Mouse (Mus musculus): ENCODE data around the gene Klf2. TPM values are rescaled to one million over a fixed set of nuclear protein-coding genes. Genes with fewer than 3 reads are reported as not detected.

The Klf2 gene
- polyA plus RNA-seq, 1 experiment from 2014 or later = 3.6 TPM

DNA sequence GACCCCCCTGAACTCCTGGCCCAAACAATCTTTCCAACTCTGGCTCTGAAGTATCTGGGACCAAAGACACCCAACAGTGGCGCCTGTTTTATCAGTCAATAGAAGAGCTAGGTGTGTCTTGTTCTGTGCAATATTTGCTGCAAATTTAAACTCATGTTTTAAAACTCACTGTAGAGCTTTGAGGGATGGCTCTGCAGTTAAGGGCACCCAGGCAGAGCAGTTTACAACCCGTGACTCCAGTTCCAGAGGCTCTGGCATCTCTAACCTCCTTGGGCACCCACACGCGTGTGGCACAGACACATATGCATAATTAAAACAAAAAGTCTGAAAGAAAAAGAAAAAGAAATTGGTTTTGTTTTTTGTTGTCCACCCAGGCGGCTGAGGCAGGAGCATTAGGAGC is 17.3 kb upstream of the Klf2 start:
- Histone ChIP-seq H3K27ac (ENCODE audit: low read length) (no peak overlapping the region), H3K9me3 (ENCODE audit: control insufficient read depth, low read length) (no peaks in the 10 kb centered on the region), H3K4me3 (ENCODE audit: low read length) (no peak overlapping the region), H3K4me1 (ENCODE audit: control insufficient read depth, insufficient read depth, low read length) (no peaks in the 10 kb centered on the region), H3K36me3 (ENCODE audit: control insufficient read depth, insufficient read depth, low read length) (no peaks in the 10 kb centered on the region), H3K4me2 (ENCODE audit: low read depth, low read length) (no peak overlapping the region), H3K27me3 (replicated peaks; ENCODE audit: control insufficient read depth, insufficient read depth, low read length) (no peaks in the 10 kb centered on the region), H3K9ac (ENCODE audit: low read depth, low read length) (no peak overlapping the region)
- WGBS = 79% methylated on average over 5 of the region's 5 CpGs
- ATAC-seq = no peak

DNA sequence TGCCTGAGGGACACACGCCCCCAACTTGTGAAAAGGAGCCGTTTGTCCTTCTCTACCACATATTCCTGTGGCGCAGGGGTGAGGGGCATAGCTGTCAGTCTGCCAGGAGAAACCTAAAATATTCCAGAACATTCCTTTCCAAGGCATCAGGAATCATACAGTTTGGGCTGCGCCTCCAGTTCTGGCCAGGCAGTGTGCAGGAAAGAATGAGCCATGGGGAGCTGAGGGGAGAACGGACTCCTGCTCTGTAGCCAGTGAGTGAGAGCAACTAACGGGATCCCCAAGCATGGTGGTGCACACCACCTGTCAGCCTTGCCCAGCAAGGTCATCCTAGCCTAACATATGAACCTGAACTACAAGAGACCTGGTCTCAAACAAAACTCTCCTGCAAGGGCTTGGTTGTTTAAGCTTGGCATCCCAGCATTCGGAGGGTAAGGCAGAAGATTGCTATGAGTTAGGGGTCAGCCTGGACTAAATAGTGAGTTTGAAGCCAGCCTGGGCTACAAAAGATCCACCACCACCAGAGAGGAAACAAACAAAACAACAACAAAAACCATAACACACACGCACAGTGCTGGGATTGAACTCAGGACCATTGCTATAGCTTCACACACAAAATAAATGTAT is 15.7 kb upstream of the Klf2 start:
- no peak overlapping the region for H3K4me2 ChIP-seq (ENCODE audit: low read depth, low read length)
- no peaks in the 10 kb centered on the region for H3K36me3 ChIP-seq (ENCODE audit: control insufficient read depth, insufficient read depth, low read length)
- H3K27ac ChIP-seq (ENCODE audit: low read length) = 0 out of 2 replicates have a peak overlapping the region, but pooled peaks have one; percentile 28
- H3K9ac ChIP-seq (ENCODE audit: low read depth, low read length) = no peak overlapping the region
- no peak for ATAC-seq
- H3K9me3 ChIP-seq (ENCODE audit: control insufficient read depth, low read length) = no peaks in the 10 kb centered on the region
- H3K4me1 ChIP-seq (ENCODE audit: control insufficient read depth, insufficient read depth, low read length) = peaks cover 1% of the 10 kb centered on the region; the same call in 1 of the 2 replicates
- no peaks in the 10 kb centered on the region for H3K27me3 ChIP-seq (replicated peaks; ENCODE audit: control insufficient read depth, insufficient read depth, low read length)
- no peak overlapping the region for H3K4me3 ChIP-seq (ENCODE audit: low read length)
- 61% methylated on average over 8 of the region's 8 CpGs for WGBS

- no peak overlapping the region for H3K9ac ChIP-seq (ENCODE audit: low read depth, low read length)
- no peaks in the 10 kb centered on the region for H3K36me3 ChIP-seq (ENCODE audit: control insufficient read depth, insufficient read depth, low read length)
- H3K27me3 ChIP-seq (replicated peaks; ENCODE audit: control insufficient read depth, insufficient read depth, low read length) = no peaks in the 10 kb centered on the region
- ATAC-seq = no peak
- H3K4me1 ChIP-seq (ENCODE audit: control insufficient read depth, insufficient read depth, low read length) = peaks cover 3% of the 10 kb centered on the region; the same call in 1 of the 2 replicates
- no peaks in the 10 kb centered on the region for H3K9me3 ChIP-seq (ENCODE audit: control insufficient read depth, low read length)
- WGBS = 53% methylated on average over 8 of the region's 8 CpGs
- peak overlapping the region; percentile 16; the same call in 1 of the 2 replicates for H3K4me2 ChIP-seq (ENCODE audit: low read depth, low read length)
- H3K27ac ChIP-seq (ENCODE audit: low read length) = no peak overlapping the region
- no peak overlapping the region for H3K4me3 ChIP-seq (ENCODE audit: low read length)
These were observed 15.2 kb upstream of the Klf2 start for GRCm38 (mm10) chr8:72303633-72304032.

GRCm38 (mm10) chr8:72305210-72305905 is 13.5 kb upstream of the Klf2 start, which contains the start of gene Gm10282:
Gene Gm10282, minus strand, starts transcription at chr8:72305260.
- Histone ChIP-seq H3K4me2 (ENCODE audit: low read depth, low read length) (no peak within 1 kb of the TSS), H3K4me3 (ENCODE audit: low read length) (no peak within 1 kb of the TSS), H3K27me3 (replicated peaks; ENCODE audit: control insufficient read depth, insufficient read depth, low read length) (no peaks in the 10 kb centered on the region), H3K27ac (ENCODE audit: low read length) (no peak within 1 kb of the TSS), H3K9ac (ENCODE audit: low read depth, low read length) (no peak within 1 kb of the TSS), H3K36me3 (ENCODE audit: control insufficient read depth, insufficient read depth, low read length) (no peaks in the 10 kb centered on the region), H3K4me1 (ENCODE audit: control insufficient read depth, insufficient read depth, low read length) (peaks cover 3% of the 10 kb centered on the region; the same call in 1 of the 2 replicates), H3K9me3 (ENCODE audit: control insufficient read depth, low read length) (no peaks in the 10 kb centered on the region)
- no peak for ATAC-seq
- WGBS = 73% methylated on average over 14 of the region's 16 CpGs

DNA sequence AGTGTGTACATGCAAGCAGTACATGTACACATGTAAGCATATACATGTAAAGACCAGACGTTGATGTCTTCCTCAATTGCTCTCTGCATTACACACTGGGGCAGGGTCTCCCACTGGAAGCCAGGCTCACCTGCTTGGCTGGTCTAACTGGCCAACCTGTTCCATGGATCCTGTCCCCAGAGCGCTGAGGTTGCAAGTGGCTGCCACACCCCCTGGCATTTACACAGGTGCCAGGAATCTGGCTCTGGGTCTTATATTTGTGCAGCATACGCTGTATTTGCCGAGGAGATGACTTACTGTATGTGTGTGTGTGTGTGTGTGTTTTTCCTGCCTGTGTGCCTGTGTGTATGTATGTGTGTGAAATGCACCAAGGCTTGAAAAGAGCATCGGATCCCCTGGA is 11.9 kb upstream of the Klf2 start:
- Histone ChIP-seq H3K27me3 (replicated peaks; ENCODE audit: control insufficient read depth, insufficient read depth, low read length) (no peaks in the 10 kb centered on the region), H3K36me3 (ENCODE audit: control insufficient read depth, insufficient read depth, low read length) (no peaks in the 10 kb centered on the region), H3K27ac (ENCODE audit: low read length) (no peak overlapping the region), H3K4me2 (ENCODE audit: low read depth, low read length) (no peak overlapping the region), H3K9ac (ENCODE audit: low read depth, low read length) (no peak overlapping the region), H3K4me3 (ENCODE audit: low read length) (no peak overlapping the region), H3K9me3 (ENCODE audit: control insufficient read depth, low read length) (no peaks in the 10 kb centered on the region), H3K4me1 (ENCODE audit: control insufficient read depth, insufficient read depth, low read length) (peaks cover 3% of the 10 kb centered on the region; the same call in 1 of the 2 replicates)
- no peak for ATAC-seq
- 83% methylated on average over 5 of the region's 5 CpGs for WGBS

GRCm38 (mm10) chr8:72308276-72308675 is 10.6 kb upstream of the Klf2 start:
- Histone ChIP-seq H3K9me3 (ENCODE audit: control insufficient read depth, low read length) (no peaks in the 10 kb centered on the region), H3K4me2 (ENCODE audit: low read depth, low read length) (no peak overlapping the region), H3K4me3 (ENCODE audit: low read length) (no peak overlapping the region), H3K27me3 (replicated peaks; ENCODE audit: control insufficient read depth, insufficient read depth, low read length) (no peaks in the 10 kb centered on the region), H3K4me1 (ENCODE audit: control insufficient read depth, insufficient read depth, low read length) (peaks cover 3% of the 10 kb centered on the region; the same call in 1 of the 2 replicates), H3K27ac (ENCODE audit: low read length) (no peak overlapping the region), H3K36me3 (ENCODE audit: control insufficient read depth, insufficient read depth, low read length) (no peaks in the 10 kb centered on the region), H3K9ac (ENCODE audit: low read depth, low read length) (no peak overlapping the region)
- ATAC-seq = peak; percentile 27; the same call in 1 of the 2 replicates
- WGBS = 52% methylated on average over 6 of the region's 6 CpGs

DNA sequence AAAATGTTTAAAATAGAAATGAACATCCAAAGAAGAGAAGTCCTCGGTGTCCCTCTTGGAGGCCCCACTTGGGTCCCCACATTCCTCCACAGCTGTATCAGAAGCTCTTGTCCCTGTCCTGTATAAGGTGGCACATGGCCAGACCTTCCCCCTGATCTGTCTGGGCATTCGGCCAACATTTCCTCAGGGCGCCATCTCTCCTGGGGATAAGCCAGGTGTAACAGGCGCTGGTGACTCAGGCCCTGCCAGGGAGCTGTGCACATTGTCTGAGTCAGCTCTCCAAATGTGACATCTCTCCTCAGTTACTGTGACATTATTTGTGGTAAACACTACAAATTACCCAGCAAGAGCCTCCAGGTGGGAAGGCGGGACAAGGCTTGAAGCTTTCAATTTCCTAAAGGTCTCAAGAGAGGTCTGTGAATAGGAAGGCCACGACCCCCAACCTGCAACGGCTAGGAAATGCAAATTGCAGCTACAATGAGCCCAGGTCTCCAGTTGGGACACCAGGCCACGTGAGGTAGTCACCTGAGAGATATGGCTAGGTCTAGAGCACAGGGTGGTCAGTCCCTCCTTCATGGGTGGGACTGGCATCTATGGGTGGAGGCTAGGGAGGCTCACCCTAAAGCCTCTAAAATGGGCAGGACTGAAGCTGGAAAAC is 7.9 kb upstream of the Klf2 start:
- 48% methylated on average over 8 of the region's 8 CpGs for WGBS

DNA sequence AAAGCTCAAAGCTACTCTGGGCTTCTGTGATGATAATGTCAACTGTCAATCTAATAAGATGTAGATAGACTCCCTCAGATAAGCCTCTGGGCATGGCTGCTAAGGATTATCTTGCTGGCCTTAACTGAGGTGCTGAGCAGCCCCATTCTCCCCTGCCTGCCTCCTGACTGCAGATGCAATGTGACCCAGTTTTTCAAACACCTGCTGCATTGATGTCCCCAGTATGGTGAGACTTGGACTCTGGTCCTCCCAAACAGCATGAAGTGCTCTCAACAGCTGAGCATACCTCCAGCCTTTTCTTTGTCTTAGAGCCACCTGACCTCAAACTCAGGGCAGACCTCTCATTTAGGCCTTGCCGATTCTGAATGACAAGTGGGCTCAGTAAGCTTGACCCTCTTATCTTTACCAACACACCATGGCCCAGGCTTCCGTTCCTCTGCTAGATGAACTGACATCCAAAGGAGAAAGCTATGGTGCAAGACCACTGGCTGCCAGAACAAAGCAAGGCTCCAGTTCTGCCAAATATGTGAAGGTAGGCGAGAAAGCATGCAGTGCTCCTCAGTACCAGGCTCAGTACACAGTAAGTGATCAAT is 5.8 kb upstream of the Klf2 start:
- no peaks in the 10 kb centered on the region for H3K27me3 ChIP-seq (replicated peaks; ENCODE audit: control insufficient read depth, insufficient read depth, low read length)
- no peaks in the 10 kb centered on the region for H3K9me3 ChIP-seq (ENCODE audit: control insufficient read depth, low read length)
- no peak overlapping the region for H3K4me2 ChIP-seq (ENCODE audit: low read depth, low read length)
- 78% methylated on average over 3 of the region's 3 CpGs for WGBS
- no peak overlapping the region for H3K27ac ChIP-seq (ENCODE audit: low read length)
- ATAC-seq = no peak
- no peaks in the 10 kb centered on the region for H3K36me3 ChIP-seq (ENCODE audit: control insufficient read depth, insufficient read depth, low read length)
- H3K9ac ChIP-seq (ENCODE audit: low read depth, low read length) = no peak overlapping the region
- H3K4me1 ChIP-seq (ENCODE audit: control insufficient read depth, insufficient read depth, low read length) = peaks cover 5% of the 10 kb centered on the region; the same call in 1 of the 2 replicates
- H3K4me3 ChIP-seq (ENCODE audit: low read length) = no peak overlapping the region

More for the DNA sequence above, 7.9 kb upstream of the Klf2 start:
- Histone ChIP-seq H3K36me3 (ENCODE audit: control insufficient read depth, insufficient read depth, low read length) (no peaks in the 10 kb centered on the region), H3K4me3 (ENCODE audit: low read length) (no peak overlapping the region), H3K4me2 (ENCODE audit: low read depth, low read length) (no peak overlapping the region), H3K9ac (ENCODE audit: low read depth, low read length) (no peak overlapping the region), H3K4me1 (ENCODE audit: control insufficient read depth, insufficient read depth, low read length) (peaks cover 3% of the 10 kb centered on the region; the same call in 1 of the 2 replicates), H3K9me3 (ENCODE audit: control insufficient read depth, low read length) (no peaks in the 10 kb centered on the region), H3K27ac (ENCODE audit: low read length) (no peak overlapping the region), H3K27me3 (replicated peaks; ENCODE audit: control insufficient read depth, insufficient read depth, low read length) (no peaks in the 10 kb centered on the region)
- ATAC-seq = peak; percentile 81

DNA sequence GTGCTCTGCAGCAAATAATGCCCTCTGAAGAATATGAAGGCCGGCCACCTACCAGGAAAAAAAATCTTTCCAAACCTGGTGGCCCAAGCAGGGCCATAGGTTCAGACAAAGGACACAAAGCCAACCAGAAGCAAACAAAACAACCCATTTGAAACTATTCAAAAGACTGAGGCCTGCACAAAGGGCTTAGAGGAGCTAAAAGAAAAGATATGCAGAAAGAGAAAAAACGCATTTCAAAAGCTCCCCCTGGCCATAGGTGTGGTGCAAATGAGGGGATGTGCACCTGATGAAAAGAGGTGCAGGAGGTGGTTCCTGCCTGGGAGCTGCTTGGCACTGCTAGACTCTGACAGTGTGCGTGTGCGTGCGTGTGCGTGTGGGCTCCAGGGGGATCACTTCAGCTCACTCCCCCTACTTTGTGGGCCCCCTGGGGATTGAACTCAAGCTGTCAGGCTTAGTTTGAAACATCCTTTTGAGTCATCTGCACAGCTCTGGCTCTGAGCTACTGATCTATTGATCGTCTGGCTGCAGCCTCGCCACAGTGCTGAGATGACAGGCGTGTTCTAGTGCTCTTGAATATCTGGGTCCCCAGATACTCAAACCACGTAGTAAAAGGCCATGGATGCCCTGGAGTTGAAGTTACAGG is 2.7 kb upstream of the Klf2 start:
- Histone ChIP-seq H3K9me3 (ENCODE audit: control insufficient read depth, low read length) (no peaks in the 10 kb centered on the region), H3K4me1 (ENCODE audit: control insufficient read depth, insufficient read depth, low read length) (peaks cover 14% of the 10 kb centered on the region), H3K36me3 (ENCODE audit: control insufficient read depth, insufficient read depth, low read length) (no peaks in the 10 kb centered on the region), H3K4me2 (ENCODE audit: low read depth, low read length) (no peak overlapping the region), H3K27ac (ENCODE audit: low read length) (no peak overlapping the region), H3K27me3 (replicated peaks; ENCODE audit: control insufficient read depth, insufficient read depth, low read length) (peaks cover 23% of the 10 kb centered on the region), H3K4me3 (ENCODE audit: low read length) (no peak overlapping the region), H3K9ac (ENCODE audit: low read depth, low read length) (no peak overlapping the region)
- no peak for ATAC-seq
- 52% methylated on average over 10 of the region's 10 CpGs for WGBS
